Comparison of ENCODE assay signal across 8 mouse cellular contexts in the genomic region with DNA sequence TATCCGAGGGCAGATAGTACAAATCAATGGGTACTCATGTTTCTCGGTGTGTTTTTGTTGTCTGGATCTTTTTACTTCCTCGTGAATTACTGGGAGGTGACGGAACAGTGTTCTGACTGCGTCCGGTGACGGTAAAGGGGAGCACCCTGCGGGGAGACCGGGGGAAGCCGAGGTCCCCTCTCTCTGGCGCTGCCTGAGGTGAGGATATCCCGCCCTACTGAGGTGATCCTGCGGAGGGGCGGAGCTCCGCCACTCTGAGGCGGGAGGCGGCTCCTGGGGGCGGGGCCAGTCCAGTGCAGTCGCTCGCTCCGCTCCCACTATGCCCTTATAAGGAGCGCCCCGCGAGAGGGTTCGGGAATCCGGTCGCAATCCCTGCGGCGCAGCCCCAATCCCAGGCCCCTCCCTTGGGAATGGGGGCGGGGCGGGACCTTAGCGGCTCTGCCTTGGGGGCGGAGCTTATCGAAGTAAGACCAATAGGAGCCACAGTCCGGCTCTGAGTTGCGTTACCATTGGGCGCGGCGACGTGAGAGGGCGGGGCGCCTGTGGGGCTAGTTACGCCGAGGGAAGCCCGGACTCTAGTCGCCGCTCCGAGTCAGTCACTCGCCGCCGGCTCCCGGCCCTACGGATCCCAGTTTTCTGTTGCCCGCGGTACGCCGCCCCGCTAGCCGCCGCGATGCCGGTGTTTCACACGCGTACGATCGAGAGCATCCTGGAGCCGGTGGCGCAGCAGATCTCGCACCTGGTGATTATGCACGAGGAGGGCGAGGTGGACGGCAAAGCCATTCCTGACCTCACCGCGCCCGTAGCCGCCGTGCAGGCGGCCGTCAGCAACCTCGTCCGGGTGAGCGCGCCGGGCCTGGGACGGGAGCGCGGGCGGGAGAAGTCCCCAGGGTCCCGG. TPM values are rescaled to one million over a fixed set of nuclear protein-coding genes. Genes with fewer than 3 reads are reported as not detected.
DNase-seq lines count a peak whose midpoint lies in the region; ATAC-seq and TF ChIP-seq lines count a peak whose summit lies in the region.

TSS of gene Vcl (plus strand) at position 551 of the 898 bp plus-strand sequence.

- TF ChIP-seq CTCF in cortical plate, adult 2 months (IDR thresholded peaks at IDR 0.05; ENCODE audit: extremely low read depth, insufficient read depth, low read length): no peak

- H3K4me3 ChIP-seq in cortical plate, adult 2 months (ENCODE audit: insufficient read depth, low read length): peak within 1 kb of the TSS; percentile 95
- peak within 1 kb of the TSS; percentile 99 for H3K4me3 ChIP-seq in megakaryocyte, embryonic 14.5 days (replicated peaks)

- H3K36me3 ChIP-seq in megakaryocyte, embryonic 14.5 days (replicated peaks; ENCODE audit: low read length): peaks cover 35% of the 10 kb centered on the region

- H3K27me3 ChIP-seq in megakaryocyte, embryonic 14.5 days (replicated peaks): no peaks in the 10 kb centered on the region

- ATAC-seq in activated CD4-positive, CD25-positive, alpha-beta regulatory T cell, adult 4 months: peak; percentile 86

- H3K4me1 ChIP-seq in cortical plate, adult 2 months (ENCODE audit: control insufficient read depth, insufficient read depth, low read length): peaks cover 1% of the 10 kb centered on the region; the same call in 1 of the 2 replicates
- H3K4me1 ChIP-seq in megakaryocyte, embryonic 14.5 days: peaks cover 78% of the 10 kb centered on the region

- DNase-seq in gastrocnemius, adult 8-10 months (ENCODE audit: low spot score in 2 of 2): peak; percentile 99
- DNase-seq in hindlimb bud, embryonic 11.5 days (ENCODE audit: extremely low spot score, low read depth, low spot score): peak; percentile 91
- peak; percentile 97 to 99 for DNase-seq in left cerebral cortex, adult 8-10 months (ENCODE audit: low spot score in 2 of 2)
- peak; percentile 99 for DNase-seq in right cerebral cortex, postnatal 10 days (ENCODE audit: low spot score in 2 of 2)
- DNase-seq in urinary bladder, postnatal 25 days (ENCODE audit: low spot score): peak; percentile 97

- peaks cover 3% of the 10 kb centered on the region; the same call in 1 of the 2 replicates for H3K9me3 ChIP-seq in megakaryocyte, embryonic 14.5 days

- TF ChIP-seq POLR2A in cortical plate, adult 2 months (IDR thresholded peaks at IDR 0.05; ENCODE audit: extremely low read depth, insufficient read depth, low read length): peak; percentile 94

- peak within 1 kb of the TSS; percentile 70 for H3K27ac ChIP-seq in cortical plate, adult 2 months (ENCODE audit: insufficient read depth, low read length)

RNA-seq across cellular contexts. Expression of gene Vcl, which starts in this region (rescaled TPM):
- polyA plus RNA-seq in activated CD4-positive, CD25-positive, alpha-beta regulatory T cell, adult 4 months (2017; shearing (Covaris generic)): 1 to 10 TPM in 1 of 2 experiments, under 1 TPM in 1; 0.89 to 1.0 TPM
- polyA plus RNA-seq in cortical plate, adult 2 months (2012; rRNA removed): 31.7 and 32.9 TPM in 2 replicates
- total RNA-seq in gastrocnemius, adult 8-10 months (2022): 10 to 100 TPM; 62.2 to 64.9 (median 63.9) TPM
- total RNA-seq in left cerebral cortex, adult 8-10 months (2022): 10 to 100 TPM; 21.1 to 23.8 (median 22.5) TPM
- polyA plus RNA-seq in megakaryocyte, embryonic 14.5 days (2012; ENCODE audit: insufficient read depth, low replicate concordance): 76.3 and 106 TPM in 2 replicates

Comparison
In these comparisons a context has a peak if more than half of its experiments do, and no peak if none do; other contexts are left out.
1. Peak in every context shown above with its lines: DNase-seq, ATAC-seq, H3K4me3 ChIP-seq and H3K27ac ChIP-seq.
2. RNA of gene Vcl (polyA plus RNA-seq): 76.3 to 106 TPM in megakaryocyte, embryonic 14.5 days and 31.7 to 32.9 TPM in cortical plate, adult 2 months; 0.89 to 1.0 TPM in activated CD4-positive, CD25-positive, alpha-beta regulatory T cell, adult 4 months; every median in the first group is over 10 times any median in the second.